Mouse (Mus musculus) ES-Bruce4 (cell line): ENCODE results near the gene Nin.

Experiments used
- CTCF ChIP-seq: IDR thresholded peaks from one replicate; pipeline ENCODE4 v1.8.1; 2011; ENCODE audit warnings: low read depth, low read length
- EP300 ChIP-seq: IDR thresholded peaks from 2 replicates; pipeline ENCODE4 v1.6.1; 2011; ENCODE audit warnings: low read depth, low read length; ENCODE audit not compliant: insufficient read depth
- POLR2A ChIP-seq: IDR thresholded peaks from one replicate; pipeline ENCODE4 v1.8.1; 2011; ENCODE audit warnings: low read length; ENCODE audit not compliant: insufficient read depth

GRCm38 (mm10) chr12:70104776-70105420 lies 8.6 kb downstream of the Nin start:
- TF ChIP-seq POLR2A (no peak), CTCF (no peak), EP300 (no peak)
